Mouse (Mus musculus): ENCODE data around the gene Ttc28. TPM values are rescaled to one million over a fixed set of nuclear protein-coding genes. Genes with fewer than 3 reads are reported as not detected.

Gene Ttc28
- total RNA-seq, 2 experiments from 2014 or later: 0.50 to 2.0 TPM

DNA sequence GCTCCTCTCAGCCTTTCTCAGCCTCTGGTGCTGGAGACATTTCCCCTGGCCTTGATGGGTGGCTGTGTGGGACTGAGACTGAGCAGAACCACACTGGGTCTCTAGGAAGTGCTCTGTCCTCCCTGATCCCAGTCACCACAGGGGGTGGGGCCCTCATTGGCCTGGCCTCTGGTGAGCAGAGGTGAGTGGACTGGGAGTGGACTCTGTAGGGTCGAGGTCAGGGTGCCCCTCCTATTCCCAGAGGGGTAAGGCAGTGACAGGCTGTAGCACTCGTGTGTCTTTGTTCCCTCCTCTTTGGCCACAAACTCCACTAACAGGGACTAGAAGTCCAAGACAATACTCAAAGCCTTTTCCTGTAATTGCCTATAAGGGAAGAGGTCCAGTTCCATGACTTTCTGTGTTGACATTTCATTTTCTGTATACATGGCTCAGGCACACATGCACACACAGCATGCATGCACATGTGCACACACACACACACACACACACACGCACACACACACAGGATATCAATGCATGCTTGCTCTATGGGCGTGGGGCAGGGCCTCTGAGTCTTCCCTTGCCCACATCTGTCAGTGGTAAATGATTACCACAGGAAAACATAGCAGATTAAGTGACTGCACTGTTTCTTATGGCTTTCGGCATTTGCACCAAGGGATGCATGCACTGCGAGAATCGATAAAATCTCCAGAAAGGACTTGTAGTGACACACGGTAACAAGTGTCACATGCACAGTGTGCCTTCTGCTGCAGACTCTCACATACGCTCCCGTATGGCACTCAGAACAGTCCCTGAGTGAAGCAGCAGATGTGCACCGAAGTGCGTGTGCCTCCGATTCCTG is 382.4 kb downstream of the Ttc28 start:
- ATAC-seq (replicated peaks; ENCODE audit: poor library complexity): peak; percentile 24; the same call in 1 of the 2 replicates

DNA sequence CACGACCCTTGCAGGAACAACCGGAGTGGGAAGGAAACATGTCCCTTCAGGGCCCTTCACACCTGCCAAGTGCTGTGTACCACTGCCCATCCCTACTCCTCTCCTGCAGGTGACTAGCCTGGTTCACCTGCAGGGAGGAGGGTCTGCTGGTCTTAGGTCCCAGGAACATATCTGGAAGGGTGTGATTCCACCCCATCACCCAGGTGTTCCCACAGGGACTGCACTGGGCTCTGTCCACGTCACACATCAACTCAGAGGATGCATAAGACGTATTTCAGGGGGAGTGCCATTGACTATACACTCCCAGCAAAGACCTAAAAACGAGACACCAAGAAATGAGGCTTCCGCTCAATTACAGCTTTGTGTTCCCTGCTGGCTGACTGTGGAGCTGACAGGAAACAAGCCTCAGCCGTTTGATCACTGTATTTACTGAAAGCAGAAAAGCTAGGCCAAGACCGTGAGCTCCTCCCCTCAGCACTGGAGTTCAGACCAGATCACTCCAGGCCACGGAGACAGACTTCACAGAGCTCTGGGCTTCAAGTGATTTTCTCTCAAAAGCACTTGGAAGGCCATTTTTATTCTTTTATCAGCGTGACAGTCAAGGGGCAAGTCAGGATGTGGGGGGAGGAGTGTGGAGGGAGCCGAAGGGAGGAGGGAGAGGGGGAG is 383.1 kb downstream of the Ttc28 start:
- ATAC-seq (replicated peaks; ENCODE audit: poor library complexity): no peak

GRCm38 (mm10) chr5:111263370-111263769 is 383.8 kb downstream of the Ttc28 start:
- ATAC-seq (replicated peaks; ENCODE audit: poor library complexity): no peak

- ATAC-seq (replicated peaks; ENCODE audit: poor library complexity): no peak
Measured at GRCm38 (mm10) chr5:111264488-111264887, 384.9 kb downstream of the Ttc28 start.

DNA sequence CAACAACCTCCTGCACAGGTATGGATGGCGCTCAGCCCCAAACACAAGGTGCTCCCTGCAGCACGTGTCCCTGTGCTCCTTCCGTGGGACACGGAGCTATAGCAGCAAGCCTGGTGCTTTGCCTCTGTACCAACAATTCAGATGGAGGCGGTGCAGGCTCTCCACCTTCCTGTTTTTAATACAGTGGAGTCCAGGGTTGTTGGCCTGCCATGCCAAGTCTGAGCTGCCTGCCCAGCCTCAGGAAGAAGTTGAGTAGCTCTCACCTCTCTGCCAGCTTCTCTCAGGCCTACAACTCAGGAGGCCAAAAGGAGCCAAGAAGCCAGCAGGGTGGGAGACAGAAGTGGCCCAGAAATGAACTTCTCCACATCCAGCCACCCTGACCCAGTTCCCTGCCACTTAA is 387.1 kb downstream of the Ttc28 start:
- peak; percentile 2; the same call in 1 of the 2 replicates for ATAC-seq (replicated peaks; ENCODE audit: poor library complexity)

GRCm38 (mm10) chr5:111267100-111267499 is 387.5 kb downstream of the Ttc28 start:
- ATAC-seq (replicated peaks; ENCODE audit: poor library complexity): peak; percentile 83

GRCm38 (mm10) chr5:111268852-111269251 is 389.2 kb downstream of the Ttc28 start:
- no peak for ATAC-seq (replicated peaks; ENCODE audit: poor library complexity)

- ATAC-seq (replicated peaks; ENCODE audit: poor library complexity): peak; percentile 64
Measured at GRCm38 (mm10) chr5:111269613-111270205, 390.1 kb downstream of the Ttc28 start.

DNA sequence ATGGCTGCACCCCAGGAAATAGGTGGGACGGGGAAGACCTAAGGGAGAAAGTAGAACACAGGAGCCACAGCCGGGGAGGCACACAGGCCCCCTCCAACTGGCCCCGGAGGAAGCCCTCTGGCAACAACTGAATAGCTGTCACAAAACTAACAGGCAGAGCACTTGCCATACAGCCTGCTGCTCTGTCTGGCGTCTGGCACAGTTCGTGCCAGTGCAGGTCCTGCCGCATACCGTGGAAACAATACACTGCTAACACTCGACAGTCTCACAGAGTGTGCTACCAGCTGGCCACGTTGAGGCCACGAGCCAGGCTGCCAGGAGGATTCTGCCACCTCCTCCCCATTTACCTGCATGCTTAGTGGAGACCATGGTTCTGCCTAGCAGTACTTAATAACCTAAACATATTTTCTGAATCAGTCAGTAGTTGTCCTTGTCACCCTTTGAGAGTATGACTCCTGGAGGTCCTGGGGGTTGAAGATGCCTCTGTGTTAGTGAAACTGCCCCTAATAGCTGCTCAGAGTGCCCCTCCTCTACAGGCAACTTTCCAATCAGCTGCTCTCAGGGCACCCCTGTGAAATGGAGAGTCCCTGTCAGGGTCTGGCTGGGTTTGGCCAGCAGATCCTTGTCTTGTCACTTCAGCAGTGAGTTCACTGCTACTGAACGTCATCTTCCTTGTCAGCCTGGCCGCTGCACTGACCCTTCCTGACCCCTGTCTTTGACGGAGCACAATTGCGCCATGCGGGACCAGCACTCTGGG is 390.8 kb downstream of the Ttc28 start:
- ATAC-seq (replicated peaks; ENCODE audit: poor library complexity): no peak

DNA sequence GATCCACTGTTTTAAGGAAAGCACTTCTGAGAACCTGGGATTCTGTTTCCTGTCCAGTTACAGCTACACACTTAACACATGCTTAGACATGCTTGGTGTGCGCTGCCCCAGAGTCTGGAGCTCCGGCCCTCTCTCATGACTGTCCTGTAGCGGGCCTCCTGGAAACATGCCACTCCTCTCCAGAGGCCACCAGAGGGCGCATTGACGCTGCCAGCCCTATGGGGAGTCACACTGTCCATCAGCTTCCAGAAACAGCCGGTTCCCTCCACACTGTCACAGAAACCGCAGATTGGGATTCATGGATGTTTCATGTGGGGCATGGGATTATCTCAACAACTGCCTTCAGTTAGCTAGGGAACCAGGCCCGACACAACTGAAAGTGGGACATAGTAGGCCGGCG is 394.0 kb downstream of the Ttc28 start:
- ATAC-seq (replicated peaks; ENCODE audit: poor library complexity): peak; percentile 71

DNA sequence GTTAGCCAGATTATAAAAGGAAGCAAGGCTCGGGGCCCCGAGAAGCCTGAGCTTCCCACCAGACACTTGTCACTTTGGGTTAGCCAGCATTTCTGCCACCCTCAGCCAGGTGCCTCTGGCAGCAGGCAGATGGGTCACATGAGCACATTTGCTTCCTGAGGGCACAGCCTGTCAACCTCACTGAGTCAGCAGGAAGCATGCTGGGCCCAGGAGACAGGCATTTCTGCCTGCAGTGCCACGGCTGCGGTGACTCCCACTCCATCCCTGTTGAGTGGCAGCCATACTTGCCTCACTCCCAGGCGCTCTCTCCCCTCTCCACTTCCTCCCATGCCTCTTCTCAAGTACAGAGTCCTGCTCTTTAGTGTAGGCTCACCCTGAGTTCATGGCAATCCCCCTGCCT is 395.3 kb downstream of the Ttc28 start:
- ATAC-seq (replicated peaks; ENCODE audit: poor library complexity): peak; percentile 38

- no peak for ATAC-seq (replicated peaks; ENCODE audit: poor library complexity)
Measured at GRCm38 (mm10) chr5:111284420-111285175, 405.0 kb downstream of the Ttc28 start.

- ATAC-seq (replicated peaks; ENCODE audit: poor library complexity): no peak
Measured at GRCm38 (mm10) chr5:111287571-111287970, 408.0 kb downstream of the Ttc28 start.

GRCm38 (mm10) chr5:111288486-111288885 is 408.9 kb downstream of the Ttc28 start:
- ATAC-seq (replicated peaks; ENCODE audit: poor library complexity): no peak

DNA sequence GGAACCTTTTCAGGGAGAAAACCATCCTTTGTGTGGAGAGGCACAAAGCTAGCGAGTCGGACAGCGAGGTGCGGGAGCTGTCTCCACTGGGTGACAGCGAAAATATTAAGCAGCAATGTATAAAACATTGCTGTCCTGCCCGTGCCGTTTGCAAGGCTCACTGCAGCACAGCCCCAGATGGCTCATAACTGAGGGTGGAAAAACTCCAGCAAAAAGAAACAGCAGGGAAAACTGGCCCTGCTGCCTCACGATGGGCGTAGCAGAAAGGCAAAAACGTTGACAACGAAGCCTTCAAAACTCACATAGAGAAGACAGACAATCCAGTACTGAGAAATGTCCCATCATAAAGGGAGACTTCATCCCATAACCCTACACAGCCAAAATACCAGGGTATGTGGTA is 410.5 kb downstream of the Ttc28 start:
- no peak for ATAC-seq (replicated peaks; ENCODE audit: poor library complexity)

GRCm38 (mm10) chr5:111291639-111292038 is 412.0 kb downstream of the Ttc28 start:
- ATAC-seq (replicated peaks; ENCODE audit: poor library complexity): no peak

GRCm38 (mm10) chr5:111297801-111298200 is 418.2 kb downstream of the Ttc28 start:
- ATAC-seq (replicated peaks; ENCODE audit: poor library complexity): no peak

DNA sequence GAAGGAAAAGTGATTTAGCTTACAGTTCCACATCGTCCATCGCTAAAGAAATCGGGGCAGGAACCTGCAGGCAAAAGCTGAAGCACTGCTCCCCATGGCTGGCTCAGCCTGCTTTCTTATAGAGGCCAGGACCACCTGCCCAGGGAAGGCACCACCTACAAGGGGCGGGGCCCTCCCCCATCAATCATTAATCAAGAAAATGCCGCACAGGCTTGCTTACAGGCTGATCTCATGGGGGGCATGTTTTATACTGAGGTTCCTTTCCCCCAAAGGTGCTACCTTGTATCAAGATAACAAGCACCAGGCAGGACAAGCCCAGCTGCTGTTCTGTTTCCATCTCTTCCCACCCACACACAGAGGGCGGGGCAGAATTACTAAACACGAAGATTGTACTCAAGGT is 419.1 kb downstream of the Ttc28 start:
- ATAC-seq (replicated peaks; ENCODE audit: poor library complexity): no peak

DNA sequence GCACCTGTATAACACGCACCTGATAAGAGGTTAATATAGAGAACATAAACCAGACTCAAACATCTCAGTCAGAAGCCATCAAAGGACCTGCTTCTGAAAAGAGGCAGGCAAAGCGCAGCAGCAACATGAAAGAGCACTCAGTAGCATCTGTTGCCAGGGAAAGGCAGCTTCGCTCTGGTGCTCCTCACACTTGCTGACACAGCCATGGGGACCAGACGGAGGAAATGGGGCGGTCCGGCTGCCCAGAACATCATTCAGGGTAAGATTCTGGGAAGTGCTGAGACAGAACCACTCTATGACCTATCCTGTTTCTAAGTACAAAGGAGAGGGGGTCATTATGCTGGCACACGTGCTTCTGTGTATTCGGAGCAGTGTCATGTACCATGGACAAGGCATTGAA is 421.2 kb downstream of the Ttc28 start:
- ATAC-seq (replicated peaks; ENCODE audit: poor library complexity): no peak

DNA sequence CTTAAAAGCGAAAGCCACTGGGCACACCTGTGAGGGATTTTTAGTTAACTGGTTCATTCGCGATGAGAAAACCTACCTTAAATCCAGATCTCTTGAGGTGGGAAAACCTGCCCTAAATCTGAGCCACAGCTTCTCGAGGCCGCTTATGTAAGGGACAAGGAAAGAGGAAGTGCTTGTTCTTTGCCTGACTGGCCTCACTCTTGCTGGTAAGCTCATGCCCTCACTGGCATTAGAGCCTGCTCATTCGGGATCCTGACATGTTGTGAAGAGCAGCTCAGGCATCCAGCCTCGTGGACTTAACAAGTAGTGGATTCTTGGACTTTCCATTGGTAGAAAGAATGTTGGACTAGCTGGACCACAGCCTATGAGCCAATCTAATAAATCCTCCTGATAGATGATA is 422.1 kb downstream of the Ttc28 start:
- peak; percentile 58 for ATAC-seq (replicated peaks; ENCODE audit: poor library complexity)
